Comparison of ENCODE assay signal across 8 mouse cellular contexts in the genomic region with DNA sequence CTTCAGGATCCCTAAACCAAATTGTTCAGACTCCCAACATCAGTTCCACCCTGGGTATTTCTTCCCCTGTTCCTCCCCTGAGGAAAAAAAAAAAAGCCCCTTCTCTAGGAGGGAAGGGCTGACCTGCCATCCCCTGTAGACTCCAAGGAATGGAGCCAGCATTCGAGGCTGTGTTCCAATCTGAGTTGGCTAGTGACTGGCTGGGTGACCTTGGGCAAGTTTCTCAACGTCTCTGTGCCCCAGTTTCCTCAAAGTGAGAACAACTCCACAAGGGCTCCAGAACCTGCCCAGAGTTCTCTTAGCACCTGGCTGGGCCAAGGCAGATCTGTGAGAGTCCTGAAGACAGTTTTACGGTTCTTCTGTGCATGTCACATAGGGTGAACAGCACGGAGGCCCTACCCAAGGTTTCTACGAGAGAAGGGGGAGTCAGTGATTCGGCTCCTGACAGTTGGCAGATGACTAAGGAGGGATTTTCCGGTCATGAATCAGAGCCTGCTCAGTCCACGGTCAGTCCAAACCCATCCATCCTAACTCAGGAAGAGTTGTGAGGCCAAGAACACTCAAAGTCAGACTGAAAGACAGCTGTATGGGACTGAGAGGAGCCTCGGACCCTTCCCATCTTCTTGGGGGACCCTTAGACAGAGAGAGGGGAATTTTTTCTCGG. TPM values are rescaled to one million over a fixed set of nuclear protein-coding genes. Genes with fewer than 3 reads are reported as not detected.
DNase-seq lines count a peak whose midpoint lies in the region; ATAC-seq and TF ChIP-seq lines count a peak whose summit lies in the region.

No protein-coding gene starts in this region.

- peak overlapping the region; percentile 94 for H3K4me3 ChIP-seq in embryonic facial prominence, embryonic 12.5 days
- H3K4me3 ChIP-seq in hindbrain, postnatal 0 days (ENCODE audit: low read length) = peak overlapping the region; percentile 91

- peak; percentile 39 for DNase-seq in CD4-positive, CD25-positive, alpha-beta regulatory T cell, adult 2 months (ENCODE audit: low read depth, low spot score)
- peak; percentile 37 for DNase-seq in 3134 (ENCODE audit: extremely low read depth, insufficient read length, low spot score)
- no peak for DNase-seq in hindbrain, postnatal 0 days (ENCODE audit: low spot score)
- DNase-seq in natural killer cell, adult 2 months (ENCODE audit: low spot score in 2 of 2) = peak; percentile 34 to 38
- DNase-seq in spleen, adult 18-20 months = no peak

- peak overlapping the region; percentile 63; the same call in 1 of the 2 replicates for H3K27ac ChIP-seq in embryonic facial prominence, embryonic 12.5 days
- H3K27ac ChIP-seq in hindbrain, postnatal 0 days = peak overlapping the region; percentile 80; the same call in 1 of the 2 replicates

- no peak for ATAC-seq in CD4-positive, CD25-positive, alpha-beta regulatory T cell, adult 4 months
- ATAC-seq in embryonic facial prominence, embryonic 12.5 days (ENCODE audit: insufficient number of reproducible peaks, insufficient read depth, low FRiP score, low TSS enrichment) = no peak
- no peak for ATAC-seq in hindbrain, postnatal 0 days
- no peak for ATAC-seq in monocyte, adult 5-6 weeks (replicated peaks; ENCODE audit: insufficient number of reproducible peaks, low FRiP score, low TSS enrichment, poor library complexity, severe bottlenecking)

- H3K27me3 ChIP-seq in embryonic facial prominence, embryonic 12.5 days = no peaks in the 10 kb centered on the region
- no peaks in the 10 kb centered on the region for H3K27me3 ChIP-seq in hindbrain, postnatal 0 days (ENCODE audit: insufficient read depth, low read length)

- peaks cover 21% of the 10 kb centered on the region for H3K4me1 ChIP-seq in embryonic facial prominence, embryonic 12.5 days
- peaks cover 11% of the 10 kb centered on the region; the same call in 1 of the 2 replicates for H3K4me1 ChIP-seq in hindbrain, postnatal 0 days (ENCODE audit: insufficient read depth, low read length)

- peaks cover 31% of the 10 kb centered on the region for H3K36me3 ChIP-seq in embryonic facial prominence, embryonic 12.5 days
- H3K36me3 ChIP-seq in hindbrain, postnatal 0 days (ENCODE audit: insufficient read depth, low read length) = peaks cover 12% of the 10 kb centered on the region; the same call in 1 of the 2 replicates

- peak overlapping the region; percentile 94 for H3K9ac ChIP-seq in embryonic facial prominence, embryonic 12.5 days
- peak overlapping the region; percentile 98 for H3K9ac ChIP-seq in hindbrain, postnatal 0 days (replicated peaks; ENCODE audit: low read length)

- H3K9me3 ChIP-seq in embryonic facial prominence, embryonic 12.5 days = no peaks in the 10 kb centered on the region
- H3K9me3 ChIP-seq in hindbrain, postnatal 0 days (ENCODE audit: low read length) = no peaks in the 10 kb centered on the region

- TF ChIP-seq CTCF in hindbrain, postnatal 0 days (IDR thresholded peaks at IDR 0.05; ENCODE audit: low read depth) = no peak

- peak overlapping the region; percentile 93 for H3K4me2 ChIP-seq in embryonic facial prominence, embryonic 12.5 days (replicated peaks)
- peak overlapping the region; percentile 68 for H3K4me2 ChIP-seq in hindbrain, postnatal 0 days (ENCODE audit: low read depth, low read length)

- WGBS in embryonic facial prominence, embryonic 12.5 days = 32% methylated on average over 10 of the region's 10 CpGs
- 18% methylated on average over 10 of the region's 10 CpGs for WGBS in hindbrain, postnatal 0 days

RNA-seq across cellular contexts. Expression of a gene that starts 1.0 kb away (rescaled TPM):
- polyA plus RNA-seq in CD4-positive, CD25-positive, alpha-beta regulatory T cell, adult 4 months (2017; shearing (Covaris generic)) = 1 to 10 TPM; 3.3 to 4.3 TPM
- 32.4 and 32.9 TPM in 2 replicates for polyA plus RNA-seq in embryonic facial prominence, embryonic 12.5 days (2016; fragmentation: Nextera tagmentation; extraction: Ambion mirVana)
- total RNA-seq in hindbrain, postnatal 0 days (2014; rRNA removed) = 44.1 and 50.6 TPM in 2 replicates
- 11.0 and 11.3 TPM in 2 replicates for polyA plus RNA-seq in hindbrain, postnatal 0 days (2015; fragmentation: Nextera tagmentation; extraction: Ambion mirVana)
- total RNA-seq in monocyte, adult 5-6 weeks (2017) = 11.8 to 12.1 TPM (median 11.9 TPM) in 3 replicates

RNA-seq across cellular contexts. Expression of a gene that starts 13.6 kb away (rescaled TPM):
- 100 to 1,000 TPM; 365 to 370 TPM for polyA plus RNA-seq in CD4-positive, CD25-positive, alpha-beta regulatory T cell, adult 4 months (2017; shearing (Covaris generic))
- 322 and 341 TPM in 2 replicates for polyA plus RNA-seq in embryonic facial prominence, embryonic 12.5 days (2016; fragmentation: Nextera tagmentation; extraction: Ambion mirVana)
- total RNA-seq in hindbrain, postnatal 0 days (2014; rRNA removed) = 69.4 and 79.5 TPM in 2 replicates
- 318 and 325 TPM in 2 replicates for polyA plus RNA-seq in hindbrain, postnatal 0 days (2015; fragmentation: Nextera tagmentation; extraction: Ambion mirVana)
- total RNA-seq in monocyte, adult 5-6 weeks (2017) = 106 to 180 TPM (median 151 TPM) in 3 replicates

RNA-seq across cellular contexts. Expression of a gene that starts 21.2 kb away (rescaled TPM):
- 1 to 10 TPM; 7.2 to 9.5 TPM for polyA plus RNA-seq in CD4-positive, CD25-positive, alpha-beta regulatory T cell, adult 4 months (2017; shearing (Covaris generic))
- 70.2 and 71.2 TPM in 2 replicates for polyA plus RNA-seq in embryonic facial prominence, embryonic 12.5 days (2016; fragmentation: Nextera tagmentation; extraction: Ambion mirVana)
- total RNA-seq in hindbrain, postnatal 0 days (2014; rRNA removed) = 46.1 and 71.6 TPM in 2 replicates
- polyA plus RNA-seq in hindbrain, postnatal 0 days (2015; fragmentation: Nextera tagmentation; extraction: Ambion mirVana) = 41.6 and 44.7 TPM in 2 replicates
- total RNA-seq in monocyte, adult 5-6 weeks (2017) = 7.0 to 21.9 TPM (median 15.6 TPM) in 3 replicates

RNA-seq across cellular contexts. Expression of a gene that starts 34.3 kb away (rescaled TPM):
- 10 to 100 TPM; 52.0 to 56.6 TPM for polyA plus RNA-seq in CD4-positive, CD25-positive, alpha-beta regulatory T cell, adult 4 months (2017; shearing (Covaris generic))
- 18.1 and 24.5 TPM in 2 replicates for polyA plus RNA-seq in embryonic facial prominence, embryonic 12.5 days (2016; fragmentation: Nextera tagmentation; extraction: Ambion mirVana)
- 6.0 and 7.5 TPM in 2 replicates for total RNA-seq in hindbrain, postnatal 0 days (2014; rRNA removed)
- polyA plus RNA-seq in hindbrain, postnatal 0 days (2015; fragmentation: Nextera tagmentation; extraction: Ambion mirVana) = 12.4 and 12.9 TPM in 2 replicates
- 6.4 to 27.2 TPM (median 23.9 TPM) in 3 replicates for total RNA-seq in monocyte, adult 5-6 weeks (2017)

RNA-seq across cellular contexts. Expression of a gene that starts 50.9 kb away (rescaled TPM):
- under 1 TPM in 1 of 2 experiments, not detected in 1; 0.81 TPM for polyA plus RNA-seq in CD4-positive, CD25-positive, alpha-beta regulatory T cell, adult 4 months (2017; shearing (Covaris generic))
- polyA plus RNA-seq in embryonic facial prominence, embryonic 12.5 days (2016; fragmentation: Nextera tagmentation; extraction: Ambion mirVana) = 5.4 and 7.2 TPM in 2 replicates
- 2.3 and 3.2 TPM in 2 replicates for total RNA-seq in hindbrain, postnatal 0 days (2014; rRNA removed)
- 11.5 and 15.5 TPM in 2 replicates for polyA plus RNA-seq in hindbrain, postnatal 0 days (2015; fragmentation: Nextera tagmentation; extraction: Ambion mirVana)
- total RNA-seq in monocyte, adult 5-6 weeks (2017) = not detected in 3 replicates

Comparison
In these comparisons a context has a peak if more than half of its experiments do, and no peak if none do; other contexts are left out.
1. DNase-seq: peak in CD4-positive, CD25-positive, alpha-beta regulatory T cell, adult 2 months (single experiment), 3134 (single experiment) and natural killer cell, adult 2 months (2 of 2); none in hindbrain, postnatal 0 days (single experiment) and spleen, adult 18-20 months (0 of 2).